Mouse (Mus musculus): ENCODE measurements around the gene Ccl27b. TPM values are rescaled to one million over a fixed set of nuclear protein-coding genes. Genes with fewer than 3 reads are reported as not detected.
"Not testable (repeated sequence)": the region's sequence is repeated elsewhere in the genome, so short reads cannot be mapped to it uniquely, and the experiment has no call there.

Gene Ccl27b
- polyA plus RNA-seq (2016; fragmentation: Nextera tagmentation; extraction: Ambion mirVana), result not detected in 2 replicates

GRCm38 (mm10) chr4:42654951-42655350, at the start of gene Ccl27b:
TSS of gene Ccl27b (plus strand) at chr4:42655251.
- H3K9ac ChIP-seq; ATAC-seq (ENCODE audit: low FRiP score); H3K9me3 ChIP-seq; H3K36me3 ChIP-seq (replicated peaks); H3K4me1 ChIP-seq; H3K4me2 ChIP-seq; H3K27ac ChIP-seq; H3K4me3 ChIP-seq (replicated peaks); H3K27me3 ChIP-seq: not testable (repeated sequence)
- WGBS, result no CpG with 5 or more reads among the region's 9 CpGs

- not testable (repeated sequence) for H3K4me2 ChIP-seq; H3K27me3 ChIP-seq; H3K4me1 ChIP-seq; H3K36me3 ChIP-seq (replicated peaks); H3K9me3 ChIP-seq; H3K27ac ChIP-seq; H3K9ac ChIP-seq; ATAC-seq (ENCODE audit: low FRiP score); H3K4me3 ChIP-seq (replicated peaks)
- no CpG with 5 or more reads among the region's 5 CpGs for WGBS
Observed at GRCm38 (mm10) chr4:42611895-42612294, 43.2 kb upstream of the Ccl27b start, which contains the start of gene Gm10591. TSS of gene Gm10591 (plus strand) at chr4:42612195.

GRCm38 (mm10) chr4:42629419-42629818, 25.6 kb upstream of the Ccl27b start, which contains the start of gene Gm2564:
TSS of gene Gm2564 (plus strand) at chr4:42629719.
- ATAC-seq (ENCODE audit: low FRiP score), result not testable (repeated sequence)

GRCm38 (mm10) chr4:42661793-42662192, 6.7 kb downstream of the Ccl27b start, which contains the start of gene Il11ra2:
TSS of gene Il11ra2 (minus strand) at chr4:42661893.
- not testable (repeated sequence) for H3K9ac ChIP-seq; H3K27me3 ChIP-seq; H3K4me2 ChIP-seq; H3K27ac ChIP-seq; ATAC-seq (ENCODE audit: low FRiP score); H3K4me1 ChIP-seq; H3K9me3 ChIP-seq; H3K36me3 ChIP-seq (replicated peaks); H3K4me3 ChIP-seq (replicated peaks)
- WGBS, result no CpG with 5 or more reads among the region's 3 CpGs

More at GRCm38 (mm10) chr4:42629419-42629818, 25.6 kb upstream of the Ccl27b start, which contains the start of gene Gm2564:
- not testable (repeated sequence) for H3K4me1 ChIP-seq; H3K9ac ChIP-seq; H3K4me2 ChIP-seq; H3K4me3 ChIP-seq (replicated peaks); H3K9me3 ChIP-seq; H3K27ac ChIP-seq; H3K36me3 ChIP-seq (replicated peaks); H3K27me3 ChIP-seq
- WGBS, result no CpG with 5 or more reads among the region's 8 CpGs

- not testable (repeated sequence) for H3K27ac ChIP-seq
Observed at GRCm38 (mm10) chr4:42675415-42675814, 20.4 kb downstream of the Ccl27b start.

GRCm38 (mm10) chr4:42679365-42679764, 24.3 kb downstream of the Ccl27b start:
- H3K27ac ChIP-seq; H3K9ac ChIP-seq; H3K27me3 ChIP-seq; H3K36me3 ChIP-seq (replicated peaks); H3K4me3 ChIP-seq (replicated peaks); H3K9me3 ChIP-seq; H3K4me1 ChIP-seq; H3K4me2 ChIP-seq: not testable (repeated sequence)
- peak; percentile 55; the same call in 1 of the 2 replicates for ATAC-seq (ENCODE audit: low FRiP score)
- WGBS, result no CpG with 5 or more reads among the region's 7 CpGs

More at GRCm38 (mm10) chr4:42675415-42675814, 20.4 kb downstream of the Ccl27b start:
- not testable (repeated sequence) for H3K36me3 ChIP-seq (replicated peaks); H3K4me1 ChIP-seq; H3K27me3 ChIP-seq; H3K9ac ChIP-seq; ATAC-seq (ENCODE audit: low FRiP score); H3K4me3 ChIP-seq (replicated peaks); H3K4me2 ChIP-seq; H3K9me3 ChIP-seq
- WGBS, result no CpG with 5 or more reads among the region's 4 CpGs

- H3K9ac ChIP-seq; H3K4me3 ChIP-seq (replicated peaks); H3K9me3 ChIP-seq; H3K4me1 ChIP-seq; H3K36me3 ChIP-seq (replicated peaks); H3K27me3 ChIP-seq; H3K27ac ChIP-seq; H3K4me2 ChIP-seq: not testable (repeated sequence)
- ATAC-seq (ENCODE audit: low FRiP score), result peak; percentile 73
- WGBS, result no CpG with 5 or more reads among the region's 32 CpGs
Observed at GRCm38 (mm10) chr4:42680374-42681356, 25.6 kb downstream of the Ccl27b start.

GRCm38 (mm10) chr4:42681473-42682182, 26.6 kb downstream of the Ccl27b start:
- H3K4me1 ChIP-seq; H3K4me3 ChIP-seq (replicated peaks); H3K36me3 ChIP-seq (replicated peaks); H3K9me3 ChIP-seq; H3K27me3 ChIP-seq; H3K4me2 ChIP-seq; H3K9ac ChIP-seq; H3K27ac ChIP-seq: not testable (repeated sequence)
- ATAC-seq (ENCODE audit: low FRiP score), result peak; percentile 68
- WGBS, result no CpG with 5 or more reads among the region's 66 CpGs

- WGBS, result no CpG with 5 or more reads among the region's 18 CpGs
- not testable (repeated sequence) for H3K27ac ChIP-seq
- peak; percentile 75 for ATAC-seq (ENCODE audit: low FRiP score)
Observed at GRCm38 (mm10) chr4:42682183-42682524, 27.1 kb downstream of the Ccl27b start.

More at GRCm38 (mm10) chr4:42682183-42682524, 27.1 kb downstream of the Ccl27b start:
- not testable (repeated sequence) for H3K4me1 ChIP-seq; H3K27me3 ChIP-seq; H3K4me3 ChIP-seq (replicated peaks); H3K9me3 ChIP-seq; H3K36me3 ChIP-seq (replicated peaks); H3K9ac ChIP-seq; H3K4me2 ChIP-seq

Other genes starting within 250 kb of the Ccl27b start
- not detected in 2 replicates for gene Gm21586, start 215.9 kb upstream of the Ccl27b start, polyA plus RNA-seq (2016; fragmentation: Nextera tagmentation; extraction: Ambion mirVana)
- gene Gm2163, start 188.5 kb upstream of the Ccl27b start, polyA plus RNA-seq (2016; fragmentation: Nextera tagmentation; extraction: Ambion mirVana), result not detected in 2 replicates
- gene Fam205a2, start 127.1 kb upstream of the Ccl27b start, polyA plus RNA-seq (2016; fragmentation: Nextera tagmentation; extraction: Ambion mirVana), result 0.08 and 0.10 TPM in 2 replicates
- gene Gm10591, start 43.1 kb upstream of the Ccl27b start, polyA plus RNA-seq (2016; fragmentation: Nextera tagmentation; extraction: Ambion mirVana), result not detected in 2 replicates
- not detected in 2 replicates for gene Gm2564, start 25.5 kb upstream of the Ccl27b start, polyA plus RNA-seq (2016; fragmentation: Nextera tagmentation; extraction: Ambion mirVana)
- not detected in 2 replicates for gene Il11ra2, start 6.6 kb downstream of the Ccl27b start, polyA plus RNA-seq (2016; fragmentation: Nextera tagmentation; extraction: Ambion mirVana)
- 0.59 and 0.86 TPM in 2 replicates for gene 4930578G10Rik, start 80.3 kb downstream of the Ccl27b start, polyA plus RNA-seq (2016; fragmentation: Nextera tagmentation; extraction: Ambion mirVana)
- not detected in 2 replicates for gene Ccl19, start 101.3 kb downstream of the Ccl27b start, polyA plus RNA-seq (2016; fragmentation: Nextera tagmentation; extraction: Ambion mirVana)
- not detected in 2 replicates for gene Ccl21a, start 118.7 kb downstream of the Ccl27b start, polyA plus RNA-seq (2016; fragmentation: Nextera tagmentation; extraction: Ambion mirVana)
- not detected in 2 replicates for gene Fam205a1, start 198.6 kb downstream of the Ccl27b start, polyA plus RNA-seq (2016; fragmentation: Nextera tagmentation; extraction: Ambion mirVana)
- gene Gm12394, start 201.5 kb downstream of the Ccl27b start, polyA plus RNA-seq (2016; fragmentation: Nextera tagmentation; extraction: Ambion mirVana), result 0.64 TPM in 1 of 2 replicates, not detected in the other
- gene Fam205c, start 219.0 kb downstream of the Ccl27b start, polyA plus RNA-seq (2016; fragmentation: Nextera tagmentation; extraction: Ambion mirVana), result 1.4 and 2.3 TPM in 2 replicates